Mouse (Mus musculus) embryo, embryonic 11 days (tissue): ENCODE data around the gene Pld4.
A peak's percentile ranks its signal among the peaks of the same experiment; 100 is the strongest.

Experiments
- DNase-seq: peaks from one replicate; pipeline ENCODE4 v3.0.0-alpha.2; 2015

The Pld4 gene

GRCm38 (mm10) chr12:112760154-112760926, at the start of gene Pld4:
Gene Pld4 (plus strand): TSS chr12:112760655.
- DNase-seq = no peak

GRCm38 (mm10) chr12:112713984-112714383, 46.5 kb upstream of the Pld4 start:
- no peak for DNase-seq

- peak; percentile 65 for DNase-seq
Measured at GRCm38 (mm10) chr12:112717140-112717539, 43.3 kb upstream of the Pld4 start.

GRCm38 (mm10) chr12:112718995-112719394, 41.5 kb upstream of the Pld4 start:
- no peak for DNase-seq

GRCm38 (mm10) chr12:112720216-112720615, 40.2 kb upstream of the Pld4 start, which contains the start of gene Cep170b:
Gene Cep170b (plus strand): TSS chr12:112720455.
- no peak for DNase-seq

- DNase-seq = no peak
Measured at GRCm38 (mm10) chr12:112720890-112721423, 39.5 kb upstream of the Pld4 start.

GRCm38 (mm10) chr12:112721424-112722239, 38.8 kb upstream of the Pld4 start:
- DNase-seq = peak; percentile 67

GRCm38 (mm10) chr12:112722240-112723027, 38.0 kb upstream of the Pld4 start:
- DNase-seq = peak; percentile 49

- DNase-seq = no peak
Measured at GRCm38 (mm10) chr12:112723028-112723330, 37.5 kb upstream of the Pld4 start.

- no peak for DNase-seq
Measured at GRCm38 (mm10) chr12:112723445-112723844, 37.0 kb upstream of the Pld4 start.

- DNase-seq = peak; percentile 80
Measured at GRCm38 (mm10) chr12:112724077-112724805, 36.2 kb upstream of the Pld4 start.

- no peak for DNase-seq
Measured at GRCm38 (mm10) chr12:112727801-112728200, 32.7 kb upstream of the Pld4 start.

GRCm38 (mm10) chr12:112730808-112731207, 29.6 kb upstream of the Pld4 start:
- no peak for DNase-seq

- no peak for DNase-seq
Measured at GRCm38 (mm10) chr12:112732591-112732990, 27.9 kb upstream of the Pld4 start.

- no peak for DNase-seq
Measured at GRCm38 (mm10) chr12:112734108-112734820, 26.2 kb upstream of the Pld4 start.

- no peak for DNase-seq
Measured at GRCm38 (mm10) chr12:112734881-112735655, 25.4 kb upstream of the Pld4 start.

- no peak for DNase-seq
Measured at GRCm38 (mm10) chr12:112735896-112736635, 24.4 kb upstream of the Pld4 start.

- no peak for DNase-seq
Measured at GRCm38 (mm10) chr12:112736636-112736925, 23.9 kb upstream of the Pld4 start.

GRCm38 (mm10) chr12:112737081-112737480, 23.4 kb upstream of the Pld4 start:
- DNase-seq = no peak

GRCm38 (mm10) chr12:112737761-112738160, 22.7 kb upstream of the Pld4 start:
- DNase-seq = no peak
